Mouse (Mus musculus) MEL (cell line): Measurements from ENCODE around the gene Rnf220. TPM values are rescaled to one million over a fixed set of nuclear protein-coding genes. Genes with fewer than 3 reads are reported as not detected.

Experiments
- DNase-seq: peaks from one replicate; pipeline ENCODE4 v3.0.0; 2011; ENCODE audit warnings: low read depth, low spot score
- H3K27ac ChIP-seq: 2 replicates; pipeline ENCODE4 v1.5.1; 2012; ENCODE audit warnings: low read depth, mild to moderate bottlenecking, control low read depth, low read length, moderate library complexity; ENCODE audit not compliant: control insufficient read depth
- H3K27me3 ChIP-seq, 2 experiments: fragments of 150-350 bp in 1 of 2; sonication (generic) in 1 of 2; 2 replicates each; pipeline ENCODE4 v1.6.1; 2012; ENCODE audit warnings: low read length in 2 of 2, mild to moderate bottlenecking in 2 of 2, improper control_type of control experiment in 1 of 2, moderate library complexity in 1 of 2; ENCODE audit not compliant: insufficient read depth in 2 of 2, control insufficient read depth in 1 of 2
- H3K36me3 ChIP-seq, 2 experiments: 2 replicates each; pipeline ENCODE4 v1.6.1; 2012 to 2014; ENCODE audit warnings: low read length in 2 of 2, improper control_type of control experiment in 1 of 2, inconsistent platforms in 1 of 2, mild to moderate bottlenecking in 1 of 2; ENCODE audit not compliant: insufficient read depth in 2 of 2, control insufficient read depth in 1 of 2
- H3K4me1 ChIP-seq, 2 experiments: fragments of 150-350 bp in 1 of 2; sonication (generic) in 1 of 2; 2 replicates each; pipeline ENCODE4 v1.6.1; 2012; ENCODE audit warnings: low read length in 2 of 2, improper control_type of control experiment in 1 of 2, mild to moderate bottlenecking in 1 of 2; ENCODE audit not compliant: insufficient read depth in 2 of 2, control insufficient read depth in 1 of 2
- H3K4me3 ChIP-seq, 2 experiments: fragments of 150-350 bp in 1 of 2; sonication (generic) in 1 of 2; 2 replicates each; pipeline ENCODE4 v1.5.1; 2012; ENCODE audit warnings: low read depth in 2 of 2, low read length in 2 of 2, mild to moderate bottlenecking in 2 of 2, moderate library complexity in 2 of 2, control low read depth in 1 of 2, improper control_type of control experiment in 1 of 2; ENCODE audit not compliant: control insufficient read depth in 1 of 2, insufficient read depth in 1 of 2
- H3K79me2 ChIP-seq: 2 replicates; pipeline ENCODE4 v1.6.1; 2012; ENCODE audit warnings: mild to moderate bottlenecking, low read length, moderate library complexity; ENCODE audit not compliant: control insufficient read depth, poor library complexity, insufficient read depth
- H3K9ac ChIP-seq: 2 replicates; pipeline ENCODE4 v1.6.1; 2012; ENCODE audit warnings: low read depth, mild to moderate bottlenecking, control low read depth, low read length, moderate library complexity; ENCODE audit not compliant: control insufficient read depth, poor library complexity, severe bottlenecking
- H3K9me3 ChIP-seq: fragments of 150-350 bp; sonication (generic); replicated peaks from 2 replicates; pipeline ENCODE4 v1.6.1; 2012; ENCODE audit warnings: mild to moderate bottlenecking, low read length, improper control_type of control experiment, moderate library complexity; ENCODE audit not compliant: insufficient read depth
- BHLHE40 ChIP-seq: IDR thresholded peaks from 2 replicates; pipeline ENCODE4 v1.6.1; 2012; ENCODE audit warnings: low read depth, mild to moderate bottlenecking, inconsistent platforms, low read length, improper control_type of control experiment, borderline replicate concordance
- CHD1 ChIP-seq: IDR thresholded peaks from 2 replicates; pipeline ENCODE4 v1.6.1; 2012; ENCODE audit warnings: low read depth, mild to moderate bottlenecking, inconsistent platforms, low read length, improper control_type of control experiment
- CTCF ChIP-seq, 3 experiments: IDR thresholded peaks in 2 of 3; conservative IDR thresholded peaks in 1 of 3; 2 replicates each; pipeline ENCODE4 v1.5.1; 2011 to 2012; ENCODE audit warnings: low read length in 3 of 3, low read depth in 2 of 3, mild to moderate bottlenecking in 2 of 3, improper control_type of control experiment in 1 of 3, inconsistent platforms in 1 of 3, mixed read lengths in 1 of 3, moderate library complexity in 1 of 3; ENCODE audit not compliant: control insufficient read depth in 1 of 3, insufficient read depth in 1 of 3, poor library complexity in 1 of 3, severe bottlenecking in 1 of 3
- ELF1 ChIP-seq: IDR thresholded peaks from 2 replicates; pipeline ENCODE4 v1.6.1; 2014; ENCODE audit warnings: low read depth, mild to moderate bottlenecking, inconsistent platforms, low read length, improper control_type of control experiment, moderate library complexity
- EP300 ChIP-seq, 2 experiments: IDR thresholded peaks; 2 replicates each; pipeline ENCODE4 v1.6.1; 2011; ENCODE audit warnings: improper control_type of control experiment in 2 of 2, low read length in 2 of 2, low read depth in 1 of 2, mild to moderate bottlenecking in 1 of 2
- GABPA ChIP-seq: IDR thresholded peaks from 2 replicates; pipeline ENCODE4 v1.6.1; 2012; ENCODE audit warnings: low read depth, mild to moderate bottlenecking, inconsistent platforms, low read length, improper control_type of control experiment, moderate library complexity
- JUND ChIP-seq: IDR thresholded peaks from 2 replicates; pipeline ENCODE4 v1.6.1; 2011; ENCODE audit warnings: low read depth, mild to moderate bottlenecking, improper control_type of control experiment, low read length
- KAT2A ChIP-seq: conservative IDR thresholded peaks from 2 replicates; pipeline ENCODE4 v1.6.1; 2012; ENCODE audit warnings: low read depth, low read length, improper control_type of control experiment, inconsistent platforms
- MAX ChIP-seq: IDR thresholded peaks from 2 replicates; pipeline ENCODE4 v1.6.1; 2011; ENCODE audit warnings: low read length, improper control_type of control experiment
- MAZ ChIP-seq: IDR thresholded peaks from 2 replicates; pipeline ENCODE4 v1.6.1; 2012; ENCODE audit warnings: low read depth, mild to moderate bottlenecking, inconsistent platforms, low read length, improper control_type of control experiment
- MEF2A ChIP-seq: IDR thresholded peaks from 2 replicates; pipeline ENCODE4 v1.6.1; 2014; ENCODE audit warnings: low read depth, mild to moderate bottlenecking, inconsistent platforms, low read length, improper control_type of control experiment; ENCODE audit not compliant: poor library complexity, insufficient replicate concordance, severe bottlenecking; ENCODE audit errors: extremely low read depth
- MXI1 ChIP-seq: IDR thresholded peaks from 2 replicates; pipeline ENCODE4 v1.6.1; 2011; ENCODE audit warnings: mild to moderate bottlenecking, low read depth, low read length, improper control_type of control experiment
- MYB ChIP-seq: IDR thresholded peaks from 2 replicates; pipeline ENCODE4 v1.6.1; 2011; ENCODE audit warnings: mild to moderate bottlenecking, low read depth, low read length, improper control_type of control experiment
- MYC ChIP-seq: IDR thresholded peaks from 2 replicates; pipeline ENCODE4 v1.6.1; 2011; ENCODE audit warnings: low read depth, mild to moderate bottlenecking, low read length, improper control_type of control experiment, moderate library complexity
- NELFE ChIP-seq: IDR thresholded peaks from 2 replicates; pipeline ENCODE4 v1.6.1; 2011; ENCODE audit warnings: low read depth, low read length, improper control_type of control experiment
- NRF1 ChIP-seq: IDR thresholded peaks from 2 replicates; pipeline ENCODE4 v1.6.1; 2014; ENCODE audit warnings: low read depth, mild to moderate bottlenecking, inconsistent platforms, low read length, improper control_type of control experiment, moderate library complexity; ENCODE audit not compliant: poor library complexity, insufficient read depth, severe bottlenecking
- POLR2A ChIP-seq, 2 experiments: IDR thresholded peaks; 2 replicates each; pipeline ENCODE4 v1.6.1; 2011 to 2012; ENCODE audit warnings: low read length in 2 of 2, mild to moderate bottlenecking in 2 of 2, control low read depth in 1 of 2, improper control_type of control experiment in 1 of 2, low read depth in 1 of 2, moderate library complexity in 1 of 2; ENCODE audit not compliant: control insufficient read depth in 1 of 2, insufficient read depth in 1 of 2, poor library complexity in 1 of 2
- RAD21 ChIP-seq: IDR thresholded peaks from 2 replicates; pipeline ENCODE4 v1.6.1; 2011; ENCODE audit warnings: mild to moderate bottlenecking, low read depth, low read length, improper control_type of control experiment
- RCOR1 ChIP-seq: IDR thresholded peaks from 2 replicates; pipeline ENCODE4 v1.6.1; 2012; ENCODE audit warnings: low read depth, mild to moderate bottlenecking, inconsistent platforms, low read length, improper control_type of control experiment
- SIN3A ChIP-seq: IDR thresholded peaks from 2 replicates; pipeline ENCODE4 v1.6.1; 2012; ENCODE audit warnings: low read length, improper control_type of control experiment, inconsistent platforms
- SMC3 ChIP-seq: IDR thresholded peaks from 2 replicates; pipeline ENCODE4 v1.6.1; 2011; ENCODE audit warnings: low read depth, low read length, improper control_type of control experiment
- TAL1 ChIP-seq: IDR thresholded peaks from 2 replicates; pipeline ENCODE4 v1.6.1; 2012; ENCODE audit warnings: mild to moderate bottlenecking, inconsistent platforms, low read length, moderate library complexity, mixed read lengths
- TBP ChIP-seq: IDR thresholded peaks from 2 replicates; pipeline ENCODE4 v1.8.0; 2011; ENCODE audit warnings: low read depth, low read length, improper control_type of control experiment
- UBTF ChIP-seq: IDR thresholded peaks from 2 replicates; pipeline ENCODE4 v1.6.1; 2012; ENCODE audit warnings: low read depth, mild to moderate bottlenecking, inconsistent platforms, low read length, improper control_type of control experiment, moderate library complexity, borderline replicate concordance; ENCODE audit not compliant: insufficient read depth
- USF1 ChIP-seq: IDR thresholded peaks from 2 replicates; pipeline ENCODE4 v1.6.1; 2014; ENCODE audit warnings: low read depth, mild to moderate bottlenecking, inconsistent platforms, low read length, improper control_type of control experiment, moderate library complexity
- ZMIZ1 ChIP-seq: IDR thresholded peaks from 2 replicates; pipeline ENCODE4 v1.6.1; 2012; ENCODE audit warnings: low read depth, mild to moderate bottlenecking, inconsistent platforms, low read length, improper control_type of control experiment, moderate library complexity
- polyA plus RNA-seq, 2 experiments: library from polyadenylated mRNA; stranded (reverse) in 1 of 2; unstranded in 1 of 2; fragments of >175 nt in 1 of 2; fragments of >200 nt in 1 of 2; gene quantifications; 2 replicates each; pipeline versions ENCODE4 v1.2.1 to v1.2.4; 2012; ENCODE audit warnings: low replicate concordance in 2 of 2, low read depth in 1 of 2; ENCODE audit not compliant: insufficient read length in 2 of 2, insufficient read depth in 1 of 2, missing spikeins in 1 of 2
- total RNA-seq: library from RNA; depleted of rRNA; stranded (reverse); fragments of 300-350 nt; gene quantifications from 2 replicates; pipeline ENCODE4 v1.2.3, GENCODE M21; 2012

The Rnf220 gene
- total and polyA plus RNA-seq, 3 experiments, result 121 to 201 TPM; not detected in 1

- H3K79me2 ChIP-seq, result no peaks in the 10 kb centered on the region
- no peak for TF ChIP-seq CHD1
- no peak for TF ChIP-seq ELF1
- TF ChIP-seq POLR2A (IDR thresholded peaks at IDR 0.05; ENCODE audit: control insufficient read depth in 1 of 2, insufficient read depth in 1 of 2, low read depth in 1 of 2, low read length in 2 of 2, poor library complexity in 1 of 2), result no peak
- no peak for TF ChIP-seq SIN3A
- no peak for TF ChIP-seq NRF1
- TF ChIP-seq TAL1, result no peak
- TF ChIP-seq MXI1, result no peak
- no peak for TF ChIP-seq MAZ
- TF ChIP-seq KAT2A, result no peak
- H3K9me3 ChIP-seq, result no peaks in the 10 kb centered on the region
- no peaks in the 10 kb centered on the region for H3K27me3 ChIP-seq
- DNase-seq, result no peak
- peaks cover 0 to 4% of the 10 kb centered on the region in 2 experiments; a peak in 2 of 4 replicates for H3K36me3 ChIP-seq
- H3K4me1 ChIP-seq, result peaks cover 0 to 6% of the 10 kb centered on the region in 2 experiments; a peak in 3 of 4 replicates
- no peak overlapping the region for H3K27ac ChIP-seq
- no peak overlapping the region for H3K4me3 ChIP-seq
- H3K9ac ChIP-seq, result no peak overlapping the region
Measured at GRCm38 (mm10) chr4:117409144-117410048, 87.5 kb downstream of the Rnf220 start.

- Histone ChIP-seq H3K9me3 (no peaks in the 10 kb centered on the region), H3K4me3 (no peak overlapping the region), H3K9ac (no peak overlapping the region), H3K4me1 (peaks cover 0 to 6% of the 10 kb centered on the region in 2 experiments; a peak in 3 of 4 replicates), H3K79me2 (no peaks in the 10 kb centered on the region), H3K27ac (no peak overlapping the region), H3K27me3 (no peaks in the 10 kb centered on the region), H3K36me3 (peaks cover 0 to 4% of the 10 kb centered on the region in 2 experiments; a peak in 2 of 4 replicates)
- peak; percentile 46 for DNase-seq
- TF ChIP-seq TBP (no peak), RAD21 (no peak), ZMIZ1 (no peak), ELF1 (no peak), GABPA (no peak), USF1 (peak; percentile 68), JUND (no peak), RCOR1 (no peak), EP300 (IDR thresholded peaks at IDR 0.05; ENCODE audit: low read depth in 1 of 2, low read length in 2 of 2) (peak; percentile 39 to 55; a peak in 3 of 4 replicates), BHLHE40 (no peak), MXI1 (peak; percentile 48; the same call in 1 of the 2 replicates), MYB (no peak), SIN3A (no peak), CTCF (IDR thresholded peaks at IDR 0.05 in 2 of 3, conservative IDR thresholded peaks at IDR 0.05 in 1 of 3; ENCODE audit: control insufficient read depth in 1 of 3, insufficient read depth in 1 of 3, low read depth in 2 of 3, low read length in 3 of 3, poor library complexity in 1 of 3, severe bottlenecking in 1 of 3) (no peak), SMC3 (no peak), UBTF (no peak), MYC (peak; percentile 69; the same call in 1 of the 2 replicates), MEF2A (no peak), NELFE (no peak), MAX (peak; percentile 80)
Measured at GRCm38 (mm10) chr4:117407945-117408344, 88.9 kb downstream of the Rnf220 start.
